Mouse (Mus musculus): ENCODE measurements around the gene 1700009N14Rik. TPM values are rescaled to one million over a fixed set of nuclear protein-coding genes. Genes with fewer than 3 reads are reported as not detected.

The 1700009N14Rik gene
- not detected in 2 replicates for polyA plus RNA-seq (2015; fragmentation: Nextera tagmentation; extraction: Ambion mirVana)

DNA sequence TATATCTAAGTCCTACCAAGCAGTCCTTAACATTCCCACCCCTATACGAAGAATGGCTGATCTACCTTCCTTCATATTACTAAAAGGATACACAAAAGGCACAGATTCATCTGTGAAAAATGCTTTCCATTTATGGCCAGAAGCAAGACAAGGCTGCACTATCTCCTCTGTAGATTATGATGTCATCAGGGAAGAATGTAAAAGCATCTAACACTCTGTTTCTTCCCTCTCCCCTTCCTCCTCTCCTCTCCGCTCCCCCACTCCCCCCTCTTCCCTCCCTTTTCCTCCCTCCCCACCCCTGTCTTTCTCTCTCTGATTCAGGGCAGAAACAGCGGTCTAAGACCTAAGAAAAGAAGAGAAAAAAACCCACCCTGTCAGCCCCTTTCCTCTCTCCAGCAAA is at the start of gene 1700009N14Rik:
1700009N14Rik (plus strand) TSS at position 227 of the 400 bp plus-strand sequence.
- H3K4me2 ChIP-seq (replicated peaks) = no peak within 1 kb of the TSS
- 53% methylated on average over 3 of the region's 3 CpGs for WGBS
- H3K9me3 ChIP-seq = no peaks in the 10 kb centered on the region
- ATAC-seq (replicated peaks) = no peak
- H3K9ac ChIP-seq (replicated peaks) = no peak within 1 kb of the TSS
- no peaks in the 10 kb centered on the region for H3K4me1 ChIP-seq
- no peak within 1 kb of the TSS for H3K27ac ChIP-seq (replicated peaks)
- H3K27me3 ChIP-seq = no peaks in the 10 kb centered on the region
- no peaks in the 10 kb centered on the region for H3K36me3 ChIP-seq
- H3K4me3 ChIP-seq = no peak within 1 kb of the TSS

- no peak for ATAC-seq (replicated peaks)
- no peak overlapping the region for H3K27ac ChIP-seq (replicated peaks)
- H3K27me3 ChIP-seq = no peaks in the 10 kb centered on the region
- no peak overlapping the region for H3K4me2 ChIP-seq (replicated peaks)
- H3K36me3 ChIP-seq = no peaks in the 10 kb centered on the region
- H3K9ac ChIP-seq (replicated peaks) = no peak overlapping the region
- H3K4me3 ChIP-seq = no peak overlapping the region
- no peaks in the 10 kb centered on the region for H3K9me3 ChIP-seq
- no peaks in the 10 kb centered on the region for H3K4me1 ChIP-seq
- WGBS = 89% methylated on average over 2 of the region's 2 CpGs
These were observed 12.2 kb upstream of the 1700009N14Rik start for GRCm38 (mm10) chr4:39437870-39438367.

GRCm38 (mm10) chr4:39474291-39474690 is 24.2 kb downstream of the 1700009N14Rik start:
- WGBS = 82% methylated on average over 2 of the region's 2 CpGs
- H3K36me3 ChIP-seq = no peaks in the 10 kb centered on the region
- H3K4me1 ChIP-seq = no peaks in the 10 kb centered on the region
- no peaks in the 10 kb centered on the region for H3K9me3 ChIP-seq
- H3K9ac ChIP-seq (replicated peaks) = no peak overlapping the region
- ATAC-seq (replicated peaks) = no peak
- H3K4me2 ChIP-seq (replicated peaks) = no peak overlapping the region
- H3K4me3 ChIP-seq = no peak overlapping the region
- no peak overlapping the region for H3K27ac ChIP-seq (replicated peaks)
- no peaks in the 10 kb centered on the region for H3K27me3 ChIP-seq

- Histone ChIP-seq H3K4me2 (replicated peaks) (no peak overlapping the region), H3K9me3 (no peaks in the 10 kb centered on the region), H3K27me3 (no peaks in the 10 kb centered on the region), H3K27ac (replicated peaks) (no peak overlapping the region), H3K9ac (replicated peaks) (no peak overlapping the region), H3K4me3 (no peak overlapping the region), H3K4me1 (no peaks in the 10 kb centered on the region), H3K36me3 (no peaks in the 10 kb centered on the region)
- 89% methylated on average over 8 of the region's 8 CpGs for WGBS
- no peak for ATAC-seq (replicated peaks)
These were observed 36.3 kb downstream of the 1700009N14Rik start for GRCm38 (mm10) chr4:39486393-39486792.

DNA sequence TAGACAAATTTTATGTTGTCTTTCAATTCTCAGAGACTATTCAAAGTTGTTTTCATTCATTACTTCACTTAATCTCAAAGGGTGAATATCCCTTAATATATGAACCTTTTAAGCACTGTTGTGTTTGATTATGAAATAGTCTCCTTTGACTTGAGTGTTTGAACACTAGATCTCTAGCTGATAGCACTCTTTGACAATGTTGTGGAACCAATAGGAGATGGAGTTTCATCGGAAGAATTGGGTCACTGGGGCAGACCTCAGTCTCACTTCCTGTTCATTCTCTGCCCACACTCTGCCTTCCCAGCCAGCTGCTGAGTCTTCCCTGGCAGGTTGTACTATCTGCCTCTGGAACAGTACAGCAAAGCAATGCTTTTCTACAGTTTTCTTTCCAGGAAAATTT is 43.5 kb downstream of the 1700009N14Rik start:
- no peak overlapping the region for H3K27ac ChIP-seq (replicated peaks)

DNA sequence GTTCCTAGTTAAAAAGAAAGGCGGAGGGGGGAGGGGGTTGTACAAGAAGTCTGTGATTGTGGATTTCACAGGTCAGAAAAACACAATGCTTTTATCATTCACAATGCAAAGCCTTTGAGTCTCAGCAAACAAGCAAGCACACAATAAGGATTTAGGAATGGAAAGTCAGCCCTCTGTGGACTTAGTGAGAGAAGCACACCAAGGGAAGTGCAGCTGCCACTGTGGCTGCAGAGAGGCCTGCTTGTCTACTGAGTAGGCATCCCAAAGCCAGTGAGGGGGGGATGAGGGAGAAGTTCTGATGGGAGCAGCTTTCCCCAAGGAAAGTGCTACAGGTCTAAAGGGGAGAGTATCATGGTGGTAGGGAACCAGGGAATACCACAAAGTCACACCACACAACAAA is 45.8 kb downstream of the 1700009N14Rik start:
- no peaks in the 10 kb centered on the region for H3K36me3 ChIP-seq
- H3K27me3 ChIP-seq = no peaks in the 10 kb centered on the region
- H3K9ac ChIP-seq (replicated peaks) = no peak overlapping the region
- no peak overlapping the region for H3K27ac ChIP-seq (replicated peaks)
- H3K4me3 ChIP-seq = no peak overlapping the region
- WGBS = 67% methylated on average over 1 of the region's 1 CpGs
- ATAC-seq (replicated peaks) = no peak
- H3K9me3 ChIP-seq = no peaks in the 10 kb centered on the region
- H3K4me2 ChIP-seq (replicated peaks) = no peak overlapping the region
- H3K4me1 ChIP-seq = no peaks in the 10 kb centered on the region

More for the DNA sequence above, 43.5 kb downstream of the 1700009N14Rik start:
- no peaks in the 10 kb centered on the region for H3K4me1 ChIP-seq
- no peak overlapping the region for H3K4me2 ChIP-seq (replicated peaks)
- H3K9ac ChIP-seq (replicated peaks) = no peak overlapping the region
- 85% methylated on average over 1 of the region's 1 CpGs for WGBS
- no peaks in the 10 kb centered on the region for H3K27me3 ChIP-seq
- no peaks in the 10 kb centered on the region for H3K36me3 ChIP-seq
- H3K4me3 ChIP-seq = no peak overlapping the region
- ATAC-seq (replicated peaks) = no peak
- H3K9me3 ChIP-seq = no peaks in the 10 kb centered on the region

All from forebrain, embryonic 15.5 days (tissue).